In the genomic region with DNA sequence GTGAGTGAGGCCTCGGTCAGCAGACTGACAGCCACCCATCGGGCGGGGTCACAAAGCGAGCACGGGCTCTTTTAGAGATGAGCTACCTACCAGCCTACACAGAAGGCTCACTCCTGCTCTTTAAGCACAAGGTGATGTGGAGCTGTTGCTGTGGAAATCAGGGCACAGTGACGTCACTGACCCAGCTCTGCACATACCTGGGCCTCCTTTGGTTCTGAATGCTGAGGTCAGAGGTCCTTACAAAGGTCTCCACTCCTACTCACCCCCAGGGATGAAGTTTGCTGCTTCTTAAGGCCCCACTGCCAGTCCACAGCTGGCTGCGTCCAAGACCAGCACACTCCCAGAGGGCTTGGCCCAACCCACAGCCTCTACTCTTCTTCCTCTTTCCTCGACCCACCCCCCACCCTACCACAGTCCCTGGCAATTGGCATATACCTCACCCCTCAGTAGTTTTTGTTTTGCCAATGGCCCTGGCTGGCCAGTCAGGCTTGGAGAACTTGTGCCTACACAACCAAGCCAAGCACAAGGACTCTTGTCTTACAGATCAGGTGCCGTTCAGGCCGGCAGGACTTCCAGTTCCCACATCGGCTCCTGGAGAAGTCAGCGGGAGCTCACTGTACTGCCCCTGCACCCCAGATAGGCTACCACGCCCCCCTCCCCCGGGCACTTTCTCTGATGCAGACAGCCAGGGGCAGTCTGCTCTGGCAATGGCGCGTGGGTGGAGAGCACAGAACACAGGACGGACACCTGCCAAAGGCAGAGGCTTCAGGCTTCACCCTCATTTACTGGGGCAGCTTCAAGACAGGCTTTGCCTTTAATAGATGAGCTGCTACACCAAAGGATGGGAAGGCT, we compare ENCODE assay signal across 8 mouse cellular contexts. TPM values are rescaled to one million over a fixed set of nuclear protein-coding genes. Genes with fewer than 3 reads are reported as not detected.
DNase-seq lines count a peak whose midpoint lies in the region; ATAC-seq and TF ChIP-seq lines count a peak whose summit lies in the region.
"Had no signal": no experiment of that assay in that cellular context is flagged by ENCODE, and none has a peak within 500 bp of the region (broad histone marks: within the 10 kb centered on the region; RNA-seq: fewer than 3 reads in every experiment).

No protein-coding gene starts in this region.

- peak; percentile 34; the same call in 1 of the 2 replicates for ATAC-seq in liver, embryonic 14.5 days (ENCODE audit: insufficient read depth)
- no peak for ATAC-seq in liver, embryonic 12.5 days
- peak; percentile 58 for ATAC-seq in liver, postnatal 0 days

- H3K9ac ChIP-seq in liver, embryonic 14.5 days (replicated peaks), result no peak overlapping the region
- H3K9ac ChIP-seq in liver, embryonic 12.5 days, result no peak overlapping the region
- no peak overlapping the region for H3K9ac ChIP-seq in ES-Bruce4 (ENCODE audit: low read depth, poor library complexity, severe bottlenecking)
- no peak overlapping the region for H3K9ac ChIP-seq in liver, postnatal 0 days (replicated peaks)
- H3K9ac ChIP-seq: hindbrain, embryonic 15.5 days had no signal

- no peak for DNase-seq in liver, embryonic 14.5 days (ENCODE audit: low read depth in 3 of 3, low spot score in 3 of 3)
- no peak for DNase-seq in liver, postnatal 0 days
- DNase-seq in gastrocnemius, postnatal 36 days, result no peak
- DNase-seq in gastrocnemius, postnatal 4 days (ENCODE audit: low spot score in 2 of 2), result no peak

- WGBS in liver, embryonic 14.5 days (ENCODE audit: insufficient replicate concordance), result 44% methylated on average over 17 of the region's 17 CpGs
- WGBS in liver, embryonic 12.5 days (ENCODE audit: insufficient replicate concordance), result 44% methylated on average over 17 of the region's 17 CpGs
- WGBS in liver, postnatal 0 days (ENCODE audit: insufficient replicate concordance), result 45% methylated on average over 17 of the region's 17 CpGs

- H3K27me3 ChIP-seq in liver, embryonic 14.5 days (ENCODE audit: control insufficient read depth, insufficient read depth, low read length), result no peaks in the 10 kb centered on the region; the same call in 1 of the 2 replicates
- peaks cover 17% of the 10 kb centered on the region; the same call in 1 of the 2 replicates for H3K27me3 ChIP-seq in liver, embryonic 12.5 days (replicated peaks)
- H3K27me3 ChIP-seq in ES-Bruce4 (ENCODE audit: control insufficient read depth, insufficient read depth, low read length, poor library complexity, severe bottlenecking), result no peaks in the 10 kb centered on the region
- no peaks in the 10 kb centered on the region for H3K27me3 ChIP-seq in liver, postnatal 0 days (ENCODE audit: insufficient read depth, low read length)
- H3K27me3 ChIP-seq: hindbrain, embryonic 15.5 days had no signal

- peaks cover 0 to 1% of the 10 kb centered on the region in 2 experiments; a peak in 1 of 4 replicates for H3K4me1 ChIP-seq in liver, embryonic 14.5 days (replicated peaks; ENCODE audit: control insufficient read depth in 2 of 2, insufficient read depth in 2 of 2, low read length in 1 of 2)
- peaks cover 19% of the 10 kb centered on the region for H3K4me1 ChIP-seq in liver, embryonic 12.5 days
- H3K4me1 ChIP-seq in ES-Bruce4 (ENCODE audit: control insufficient read depth, insufficient read depth, low read length), result no peaks in the 10 kb centered on the region
- H3K4me1 ChIP-seq in cortical plate, adult 2 months (ENCODE audit: control insufficient read depth, insufficient read depth, low read length), result peaks cover 20% of the 10 kb centered on the region
- peaks cover 10% of the 10 kb centered on the region for H3K4me1 ChIP-seq in liver, postnatal 0 days (ENCODE audit: insufficient read depth)

- no peaks in the 10 kb centered on the region for H3K9me3 ChIP-seq in liver, embryonic 14.5 days (ENCODE audit: control insufficient read depth, low read length)
- no peaks in the 10 kb centered on the region for H3K9me3 ChIP-seq in liver, embryonic 12.5 days (replicated peaks)
- H3K9me3 ChIP-seq in ES-Bruce4 (replicated peaks; ENCODE audit: control insufficient read depth, insufficient read depth, low read length, poor library complexity, severe bottlenecking), result no peaks in the 10 kb centered on the region
- no peaks in the 10 kb centered on the region for H3K9me3 ChIP-seq in liver, postnatal 0 days (ENCODE audit: low read length)
- H3K9me3 ChIP-seq: hindbrain, embryonic 15.5 days had no signal

- intact Hi-C loops in gastrocnemius, postnatal 36 days (cut with DNase I), result loop anchor here (5.0 kb wide), 1 partner anchor 121 kb away; no protein-coding TSS in a partner anchor

- no peak overlapping the region for H3K27ac ChIP-seq in liver, embryonic 14.5 days
- no peak overlapping the region for H3K27ac ChIP-seq in liver, embryonic 12.5 days
- H3K27ac ChIP-seq in ES-Bruce4 (ENCODE audit: insufficient read depth, low read length), result no peak overlapping the region
- H3K27ac ChIP-seq in cortical plate, adult 2 months (ENCODE audit: insufficient read depth, low read length), result peak overlapping the region; percentile 53
- peak overlapping the region; percentile 35; the same call in 1 of the 2 replicates for H3K27ac ChIP-seq in liver, postnatal 0 days (ENCODE audit: low read depth)
- H3K27ac ChIP-seq: hindbrain, embryonic 15.5 days had no signal

- no peak overlapping the region for H3K4me2 ChIP-seq in liver, embryonic 14.5 days (ENCODE audit: low read depth)
- H3K4me2 ChIP-seq in liver, embryonic 12.5 days, result no peak overlapping the region
- peak overlapping the region; percentile 26; the same call in 1 of the 2 replicates for H3K4me2 ChIP-seq in liver, postnatal 0 days (ENCODE audit: low read depth, low read length)
- H3K4me2 ChIP-seq: hindbrain, embryonic 15.5 days had no signal

- no peak overlapping the region for H3K4me3 ChIP-seq in liver, embryonic 14.5 days (ENCODE audit: insufficient read depth in 1 of 2, low read depth in 2 of 2, low read length in 2 of 2)
- no peak overlapping the region for H3K4me3 ChIP-seq in liver, embryonic 12.5 days
- H3K4me3 ChIP-seq in ES-Bruce4 (ENCODE audit: low read depth, low read length), result 0 out of 2 replicates have a peak overlapping the region, but pooled peaks have one; percentile 0
- no peak overlapping the region for H3K4me3 ChIP-seq in cortical plate, adult 2 months (ENCODE audit: insufficient read depth, low read length)
- no peak overlapping the region for H3K4me3 ChIP-seq in liver, postnatal 0 days (ENCODE audit: low read depth, low read length)
- H3K4me3 ChIP-seq: hindbrain, embryonic 15.5 days had no signal

- no peak for TF ChIP-seq POLR2A in ES-Bruce4 (IDR thresholded peaks at IDR 0.05; ENCODE audit: insufficient read depth, low read length)
- peak; percentile 4; the same call in 1 of the 2 replicates for TF ChIP-seq POLR2A in cortical plate, adult 2 months (IDR thresholded peaks at IDR 0.05; ENCODE audit: extremely low read depth, insufficient read depth, low read length)

- TF ChIP-seq CTCF in liver, embryonic 14.5 days (IDR thresholded peaks at IDR 0.05; ENCODE audit: low read depth), result no peak
- no peak for TF ChIP-seq CTCF in ES-Bruce4 (IDR thresholded peaks at IDR 0.05; ENCODE audit: low read depth, low read length)
- no peak for TF ChIP-seq CTCF in cortical plate, adult 2 months (IDR thresholded peaks at IDR 0.05; ENCODE audit: extremely low read depth, insufficient read depth, low read length)
- no peak for TF ChIP-seq CTCF in liver, postnatal 0 days (IDR thresholded peaks at IDR 0.05; ENCODE audit: low read depth)

- TF ChIP-seq EP300 in liver, embryonic 14.5 days (IDR thresholded peaks at IDR 0.05; ENCODE audit: low read depth), result no peak
- no peak for TF ChIP-seq EP300 in ES-Bruce4 (IDR thresholded peaks at IDR 0.05; ENCODE audit: insufficient read depth, low read depth, low read length)
- no peak for TF ChIP-seq EP300 in liver, postnatal 0 days (IDR thresholded peaks at IDR 0.05; ENCODE audit: low read depth)

- H3K36me3 ChIP-seq in liver, embryonic 14.5 days (replicated peaks; ENCODE audit: control insufficient read depth, insufficient read depth, low read depth), result no peaks in the 10 kb centered on the region
- no peaks in the 10 kb centered on the region; the same call in 1 of the 2 replicates for H3K36me3 ChIP-seq in liver, embryonic 12.5 days
- no peaks in the 10 kb centered on the region for H3K36me3 ChIP-seq in ES-Bruce4 (ENCODE audit: control insufficient read depth, insufficient read depth, low read length, poor library complexity, severe bottlenecking)
- H3K36me3 ChIP-seq in liver, postnatal 0 days (replicated peaks; ENCODE audit: insufficient read depth, low read length), result peaks cover 4% of the 10 kb centered on the region; the same call in 1 of the 2 replicates

RNA-seq across cellular contexts. Expression of a gene that starts 14.1 kb away (rescaled TPM):
- polyA plus RNA-seq in liver, embryonic 14.5 days (2012; rRNA removed), result 8.3 and 10.1 TPM in 2 replicates
- 5.4 and 7.2 TPM in 2 replicates for polyA plus RNA-seq in liver, embryonic 14.5 days (2014; fragmentation: Nextera tagmentation; extraction: Ambion mirVana)
- 13.0 and 15.6 TPM in 2 replicates for polyA plus RNA-seq in liver, embryonic 12.5 days (2016; fragmentation: Nextera tagmentation; extraction: Ambion mirVana)
- 19.1 and 21.4 TPM in 2 replicates for polyA plus RNA-seq in ES-Bruce4 (2011; ENCODE audit: insufficient read depth, insufficient read length, low read depth, missing spikeins)
- polyA plus RNA-seq in cortical plate, adult 2 months (2012; rRNA removed), result 114 and 119 TPM in 2 replicates
- 5.2 and 6.5 TPM in 2 replicates for polyA plus RNA-seq in liver, postnatal 0 days (2015; fragmentation: Nextera tagmentation; extraction: Ambion mirVana)
- 1 to 10 TPM; 4.6 to 5.2 TPM for total RNA-seq in gastrocnemius, postnatal 36 days (2021)
- total RNA-seq in gastrocnemius, postnatal 4 days (2021), result 10 to 100 TPM; 66.9 to 68.8 TPM

RNA-seq across cellular contexts. Expression of a gene that starts 39.2 kb away (rescaled TPM):
- 3.8 and 4.6 TPM in 2 replicates for polyA plus RNA-seq in liver, embryonic 14.5 days (2012; rRNA removed)
- polyA plus RNA-seq in liver, embryonic 14.5 days (2014; fragmentation: Nextera tagmentation; extraction: Ambion mirVana), result 3.2 and 3.4 TPM in 2 replicates
- 7.0 and 7.9 TPM in 2 replicates for polyA plus RNA-seq in liver, embryonic 12.5 days (2016; fragmentation: Nextera tagmentation; extraction: Ambion mirVana)
- polyA plus RNA-seq in ES-Bruce4 (2011; ENCODE audit: insufficient read depth, insufficient read length, low read depth, missing spikeins), result 11.0 and 16.9 TPM in 2 replicates
- 57.9 and 60.6 TPM in 2 replicates for polyA plus RNA-seq in cortical plate, adult 2 months (2012; rRNA removed)
- polyA plus RNA-seq in liver, postnatal 0 days (2015; fragmentation: Nextera tagmentation; extraction: Ambion mirVana), result 3.6 and 4.2 TPM in 2 replicates
- 1 to 10 TPM; 2.6 to 3.1 TPM for total RNA-seq in gastrocnemius, postnatal 36 days (2021)
- total RNA-seq in gastrocnemius, postnatal 4 days (2021), result 10 to 100 TPM; 14.5 to 15.0 TPM

RNA-seq across cellular contexts. Expression of a gene that starts 41.8 kb away (rescaled TPM):
- polyA plus RNA-seq in liver, embryonic 14.5 days (2012; rRNA removed), result 5.1 and 5.8 TPM in 2 replicates
- polyA plus RNA-seq in liver, embryonic 14.5 days (2014; fragmentation: Nextera tagmentation; extraction: Ambion mirVana), result 4.5 and 5.2 TPM in 2 replicates
- 10.6 and 12.2 TPM in 2 replicates for polyA plus RNA-seq in liver, embryonic 12.5 days (2016; fragmentation: Nextera tagmentation; extraction: Ambion mirVana)
- 9.3 and 9.6 TPM in 2 replicates for polyA plus RNA-seq in ES-Bruce4 (2011; ENCODE audit: insufficient read depth, insufficient read length, low read depth, missing spikeins)
- polyA plus RNA-seq in cortical plate, adult 2 months (2012; rRNA removed), result 25.2 and 25.5 TPM in 2 replicates
- 4.7 and 4.9 TPM in 2 replicates for polyA plus RNA-seq in liver, postnatal 0 days (2015; fragmentation: Nextera tagmentation; extraction: Ambion mirVana)
- total RNA-seq in gastrocnemius, postnatal 36 days (2021), result 1 to 10 TPM; 4.6 to 5.1 TPM
- 10 to 100 TPM; 13.9 to 14.2 TPM for total RNA-seq in gastrocnemius, postnatal 4 days (2021)

RNA-seq across cellular contexts. Expression of a gene that starts 55.8 kb away (rescaled TPM):
- 12.1 and 15.8 TPM in 2 replicates for polyA plus RNA-seq in liver, embryonic 14.5 days (2012; rRNA removed)
- 9.9 and 11.4 TPM in 2 replicates for polyA plus RNA-seq in liver, embryonic 14.5 days (2014; fragmentation: Nextera tagmentation; extraction: Ambion mirVana)
- 7.4 and 8.3 TPM in 2 replicates for polyA plus RNA-seq in liver, embryonic 12.5 days (2016; fragmentation: Nextera tagmentation; extraction: Ambion mirVana)
- 4.1 and 4.4 TPM in 2 replicates for polyA plus RNA-seq in ES-Bruce4 (2011; ENCODE audit: insufficient read depth, insufficient read length, low read depth, missing spikeins)
- polyA plus RNA-seq in cortical plate, adult 2 months (2012; rRNA removed), result 35.1 and 37.0 TPM in 2 replicates
- polyA plus RNA-seq in liver, postnatal 0 days (2015; fragmentation: Nextera tagmentation; extraction: Ambion mirVana), result 5.0 and 5.9 TPM in 2 replicates
- total RNA-seq in gastrocnemius, postnatal 36 days (2021), result 1 to 10 TPM; 3.5 to 3.8 TPM
- total RNA-seq in gastrocnemius, postnatal 4 days (2021), result 10 to 100 TPM; 11.4 to 13.8 TPM

Comparison
In these comparisons a context has a peak if more than half of its experiments do, and no peak if none do; other contexts are left out.
1. H3K27ac ChIP-seq: peak in cortical plate, adult 2 months (single experiment) and liver, postnatal 0 days (single experiment); none in liver, embryonic 14.5 days (single experiment), liver, embryonic 12.5 days (single experiment) and ES-Bruce4 (single experiment).